Mouse (Mus musculus) embryonic fibroblast, embryonic 13.5 days (primary cell): ENCODE data around the gene Amhr2.

Source experiments
- CTCF ChIP-seq: IDR thresholded peaks from 2 replicates; pipeline ENCODE4 v1.5.1; 2011; ENCODE audit warnings: mild to moderate bottlenecking, control low read depth, low read length, moderate library complexity, borderline replicate concordance; ENCODE audit not compliant: insufficient read depth
- POLR2A ChIP-seq: IDR thresholded peaks from 2 replicates; pipeline ENCODE4 v1.6.1; 2011; ENCODE audit warnings: low read depth, mild to moderate bottlenecking, control low read depth, low read length, moderate library complexity

DNA sequence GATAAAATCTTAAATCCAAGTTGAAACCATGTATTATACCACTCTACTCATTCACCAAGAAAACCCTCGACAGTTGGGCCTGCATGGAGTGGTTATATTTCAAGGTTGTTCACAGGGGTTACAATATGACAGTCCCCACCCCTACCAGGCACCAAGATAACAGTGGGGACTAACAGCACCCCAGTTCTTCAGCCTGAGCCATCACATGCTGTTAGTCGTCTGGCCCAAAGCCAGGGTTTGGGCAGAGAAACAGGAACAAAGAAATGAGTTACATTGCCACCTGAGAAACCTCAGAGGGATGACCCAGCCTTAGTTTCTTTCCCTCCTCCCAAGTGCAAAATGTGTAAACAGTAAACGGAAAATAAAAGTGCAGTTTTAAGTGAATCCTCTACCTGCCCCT lies 54.2 kb downstream of the Amhr2 start:
- TF ChIP-seq POLR2A: no peak
- TF ChIP-seq CTCF: no peak
